Mouse (Mus musculus) kidney, postnatal 36 days (tissue): ENCODE data around the gene Slc9b1.
A peak's percentile ranks its signal among the peaks of the same experiment; 100 is the strongest.

Experiments
- DNase-seq, 2 experiments: peaks; one replicate each; pipeline ENCODE4 v3.0.0; 2021 to 2022; ENCODE audit warnings: mixed read lengths in 2 of 2

The Slc9b1 gene

DNA sequence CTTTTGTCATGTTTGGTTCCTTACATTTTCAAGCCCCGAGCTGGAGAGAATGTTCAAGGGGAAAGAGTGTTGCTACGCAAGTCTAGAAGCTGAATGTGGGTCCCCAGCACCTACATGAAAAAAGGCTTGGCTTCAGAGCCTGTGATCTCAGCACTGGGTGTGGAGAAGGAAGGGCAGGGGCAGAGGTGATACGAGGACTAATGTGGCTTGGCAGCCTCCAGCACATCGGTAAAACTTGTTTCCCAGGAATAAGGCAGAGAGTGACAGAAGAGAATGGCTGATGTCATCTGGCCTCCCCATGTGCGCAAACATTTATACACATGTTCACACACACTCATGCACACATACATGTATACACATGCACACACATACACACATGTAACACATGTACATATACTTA is 47.3 kb downstream of the Slc9b1 start:
- peak; percentile 27 to 29 for DNase-seq

DNA sequence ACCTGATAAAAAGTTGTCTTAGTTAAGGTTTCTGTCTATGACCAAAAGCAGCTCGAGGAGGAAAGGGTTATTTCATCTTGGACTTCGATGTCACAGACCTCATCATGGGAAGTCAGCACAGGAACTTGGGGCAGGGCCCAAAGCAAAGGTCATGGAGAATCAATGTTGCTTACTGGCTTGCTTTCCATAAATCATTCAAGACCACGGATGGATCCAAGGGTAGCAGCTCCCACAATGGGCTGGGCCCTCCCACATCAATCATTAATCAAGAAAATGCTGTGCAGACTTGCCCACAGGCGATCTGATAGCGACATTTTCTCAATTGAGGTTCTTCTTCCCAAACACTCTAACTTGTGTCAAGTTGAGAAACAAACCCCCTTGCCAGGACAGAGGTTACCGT is 48.3 kb downstream of the Slc9b1 start:
- DNase-seq = peak; percentile 73 to 75

DNA sequence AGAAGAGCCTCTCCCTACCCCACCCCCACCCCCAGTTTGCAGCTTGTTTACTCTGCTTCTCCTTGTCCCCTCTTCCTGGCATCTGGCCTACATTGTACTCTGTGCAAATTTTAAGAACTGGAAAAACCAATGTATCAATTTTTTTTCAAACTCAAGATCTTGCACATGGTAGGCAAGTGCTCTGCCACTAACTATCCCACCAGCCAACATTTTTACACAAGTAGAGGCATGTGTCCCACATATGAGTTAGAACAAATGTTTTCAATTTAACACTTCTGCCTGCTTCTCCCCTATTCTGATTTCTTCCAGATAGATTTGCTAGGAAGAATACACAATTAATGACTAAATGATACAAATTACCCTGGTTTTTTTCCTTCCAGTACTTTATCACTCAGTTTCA is 49.3 kb downstream of the Slc9b1 start:
- no peak for DNase-seq

DNA sequence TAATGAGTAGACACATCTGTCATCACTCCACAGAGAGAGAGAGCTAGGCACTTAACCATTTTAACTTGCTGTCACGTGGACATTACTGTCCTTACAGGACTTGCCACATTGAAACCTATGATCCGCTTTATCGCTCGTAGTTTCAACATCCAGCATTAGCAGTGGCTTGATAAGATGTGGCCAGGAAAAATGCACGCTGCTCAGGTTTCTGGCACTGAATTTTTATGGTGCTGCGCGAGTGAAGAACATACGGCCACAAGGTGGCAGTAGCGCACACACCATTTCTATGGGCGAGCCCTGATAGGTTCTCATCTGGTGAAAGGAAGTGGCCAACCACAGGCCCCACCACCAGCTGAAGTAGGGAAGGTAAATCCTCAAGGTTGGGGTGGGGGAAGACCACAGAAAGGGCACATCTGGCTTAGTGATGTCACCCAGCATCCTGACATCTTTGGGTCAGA is 54.4 kb downstream of the Slc9b1 start:
- peak; percentile 87 to 96 for DNase-seq

DNA sequence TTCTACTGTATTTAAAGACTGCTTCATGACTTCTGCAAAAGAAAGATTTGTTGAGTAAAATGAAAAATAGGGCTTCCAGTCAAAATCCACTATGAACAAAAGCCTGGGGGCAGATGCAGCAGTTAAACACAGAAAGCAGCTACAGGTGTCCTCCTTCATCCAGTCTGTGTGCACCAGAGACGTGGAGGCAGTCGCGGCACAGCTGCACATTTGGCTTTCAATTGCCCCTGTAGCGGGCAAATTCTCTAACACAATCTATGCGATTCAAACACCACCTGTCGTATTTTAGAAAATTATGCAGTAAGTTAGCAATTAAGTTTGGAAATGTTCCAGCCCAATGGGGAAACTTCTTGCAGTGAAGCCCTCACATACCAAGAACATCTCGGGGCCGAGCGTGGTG is 55.4 kb downstream of the Slc9b1 start:
- DNase-seq = no peak

DNA sequence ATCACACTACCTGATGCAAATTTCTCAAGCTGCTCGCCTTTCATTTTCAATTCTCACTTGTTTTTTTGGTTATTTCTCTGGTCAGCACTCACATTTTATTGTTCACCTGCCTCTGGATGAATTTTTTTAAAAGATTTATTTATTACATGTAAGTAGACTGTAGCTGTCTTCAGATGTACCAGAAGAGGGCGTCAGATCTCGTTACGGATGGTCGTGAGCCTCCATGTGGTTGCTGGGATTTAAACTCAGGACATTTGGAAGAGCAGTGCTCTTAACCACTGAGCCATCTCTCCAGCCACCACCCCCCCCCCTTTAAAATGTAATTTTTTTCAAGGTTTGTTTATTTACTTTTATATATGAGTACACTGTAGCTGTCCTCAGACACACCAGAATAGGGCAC is 56.0 kb downstream of the Slc9b1 start:
- DNase-seq = no peak

DNA sequence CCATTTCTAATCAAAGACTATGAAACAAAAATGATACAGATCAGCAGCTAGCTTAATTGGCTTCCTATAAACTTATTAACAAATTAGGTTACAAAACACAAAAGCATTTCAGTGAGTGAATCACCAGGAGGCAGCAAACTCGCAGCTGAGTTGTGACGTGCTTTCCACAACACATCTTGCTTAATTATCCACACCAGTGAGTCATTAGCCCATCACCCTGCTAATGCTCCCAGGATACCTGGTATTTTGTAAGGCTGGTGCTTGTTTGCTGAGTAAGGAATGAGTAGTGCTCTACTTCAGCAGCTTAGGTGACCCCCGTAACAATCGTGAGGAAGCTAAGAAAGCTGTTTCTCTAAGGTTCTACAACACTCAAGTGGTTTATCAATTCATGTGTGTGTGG is 56.8 kb downstream of the Slc9b1 start:
- no peak for DNase-seq

DNA sequence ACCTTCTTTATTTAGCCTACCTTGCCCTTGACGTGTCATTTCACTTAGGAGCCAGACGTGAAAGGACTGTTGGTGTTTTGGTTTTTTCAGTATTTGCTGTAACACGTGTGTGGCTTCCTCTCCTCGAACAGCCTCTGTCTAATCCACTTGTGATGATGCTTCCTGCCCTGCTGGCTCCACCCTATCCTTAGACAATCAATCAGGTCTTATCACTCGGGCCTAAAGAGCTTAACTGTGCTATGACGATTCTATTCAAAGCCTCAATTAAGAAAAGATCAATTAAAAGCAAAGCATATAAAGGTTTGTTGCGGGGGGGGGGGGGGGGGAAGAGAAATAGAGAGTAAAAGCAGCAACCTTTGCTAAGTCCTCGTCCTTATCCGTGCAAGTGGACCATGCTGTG is 59.5 kb downstream of the Slc9b1 start:
- no peak for DNase-seq

DNA sequence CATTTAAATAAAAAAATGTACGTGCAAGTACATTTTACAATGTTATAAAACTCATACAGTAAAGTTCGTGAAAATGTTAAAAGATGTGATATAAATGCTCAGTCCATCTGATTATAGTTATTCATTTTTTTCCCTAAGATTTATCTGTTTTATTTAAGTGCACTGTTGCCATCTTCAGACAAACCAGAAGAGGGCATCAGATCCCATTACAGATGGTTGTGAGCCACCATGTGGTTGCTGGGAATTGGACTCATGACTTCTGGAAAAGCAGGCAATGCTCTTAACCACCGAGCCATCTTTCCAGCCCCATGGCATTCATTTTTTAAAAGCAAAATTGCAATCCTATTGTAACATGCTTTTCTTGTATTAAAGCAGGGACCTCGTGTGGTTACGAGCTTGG is 61.4 kb downstream of the Slc9b1 start:
- DNase-seq = no peak

DNA sequence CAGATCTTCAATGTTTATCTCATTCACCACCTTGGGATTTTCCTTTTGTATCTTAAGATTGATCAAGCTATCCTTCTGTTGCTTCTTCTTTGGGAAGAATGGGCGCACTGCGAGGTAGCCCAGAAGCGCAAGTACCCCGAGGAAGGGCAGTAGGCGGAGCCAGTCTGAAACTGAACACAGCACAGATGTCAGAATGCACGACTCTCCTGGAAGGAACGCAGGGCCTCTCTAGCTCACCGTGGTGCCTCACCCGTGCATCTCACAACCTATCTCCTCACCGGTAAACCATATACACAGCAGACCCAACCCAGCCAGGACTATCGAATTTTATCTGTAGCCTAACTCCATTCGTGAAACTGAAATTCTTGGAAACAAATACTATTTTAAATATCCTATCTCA is 63.2 kb downstream of the Slc9b1 start:
- no peak for DNase-seq

DNA sequence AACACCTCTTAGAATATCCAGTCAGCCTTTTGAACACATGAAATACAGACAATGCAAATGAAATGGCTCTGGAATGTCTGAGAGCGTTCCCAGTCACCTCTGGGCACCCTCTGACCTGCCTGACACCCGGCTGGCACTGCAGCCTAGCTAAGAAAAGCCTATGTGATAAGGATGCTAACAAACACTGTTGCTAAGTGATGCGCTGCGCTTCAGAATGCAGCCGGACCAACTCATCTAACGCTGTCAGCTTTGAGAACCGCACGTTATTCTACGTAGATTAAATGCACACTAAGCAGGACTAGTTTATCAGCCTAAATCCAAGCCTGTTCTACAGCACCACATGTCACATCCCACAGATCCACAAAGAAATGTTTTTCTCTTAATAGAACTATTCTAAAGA is 64.0 kb downstream of the Slc9b1 start:
- no peak for DNase-seq

DNA sequence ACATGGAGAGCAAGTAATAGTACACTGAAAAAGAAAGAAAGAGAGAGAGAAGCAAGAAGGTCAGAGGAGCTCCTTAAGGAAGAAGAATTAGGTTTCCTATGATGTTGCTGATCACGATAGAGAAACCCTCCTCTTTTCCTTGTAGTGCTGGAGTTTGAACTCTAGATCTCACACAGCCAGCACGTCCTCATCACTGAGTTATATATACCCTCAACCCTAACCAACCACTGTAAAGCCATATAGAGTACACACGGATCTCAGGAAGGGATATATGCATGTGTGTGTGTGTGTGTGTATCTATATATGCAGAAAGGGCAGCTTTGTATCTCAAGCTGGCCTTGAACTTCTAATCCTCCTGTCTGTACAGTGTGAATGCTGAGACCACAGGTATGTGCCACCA is 69.4 kb downstream of the Slc9b1 start:
- DNase-seq = no peak

DNA sequence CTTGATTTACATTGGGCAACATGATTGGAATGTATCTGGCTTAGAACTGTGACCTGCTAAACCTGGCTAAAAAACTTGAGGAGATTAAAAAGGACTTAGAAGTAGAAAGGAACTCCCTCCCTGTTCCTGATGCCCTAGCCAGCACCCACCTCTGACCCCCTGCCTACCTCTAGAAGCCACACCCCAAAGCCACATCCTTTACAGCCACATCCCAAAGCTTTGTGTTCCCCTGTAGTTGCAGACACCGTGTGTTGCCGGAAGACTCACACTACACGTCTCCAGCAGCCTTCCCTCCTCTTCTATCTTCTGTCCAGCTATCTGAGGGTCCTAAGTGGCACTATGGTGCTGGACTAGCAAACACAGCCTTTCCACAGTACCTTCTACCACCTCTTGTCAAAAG is 70.0 kb downstream of the Slc9b1 start:
- DNase-seq = no peak

DNA sequence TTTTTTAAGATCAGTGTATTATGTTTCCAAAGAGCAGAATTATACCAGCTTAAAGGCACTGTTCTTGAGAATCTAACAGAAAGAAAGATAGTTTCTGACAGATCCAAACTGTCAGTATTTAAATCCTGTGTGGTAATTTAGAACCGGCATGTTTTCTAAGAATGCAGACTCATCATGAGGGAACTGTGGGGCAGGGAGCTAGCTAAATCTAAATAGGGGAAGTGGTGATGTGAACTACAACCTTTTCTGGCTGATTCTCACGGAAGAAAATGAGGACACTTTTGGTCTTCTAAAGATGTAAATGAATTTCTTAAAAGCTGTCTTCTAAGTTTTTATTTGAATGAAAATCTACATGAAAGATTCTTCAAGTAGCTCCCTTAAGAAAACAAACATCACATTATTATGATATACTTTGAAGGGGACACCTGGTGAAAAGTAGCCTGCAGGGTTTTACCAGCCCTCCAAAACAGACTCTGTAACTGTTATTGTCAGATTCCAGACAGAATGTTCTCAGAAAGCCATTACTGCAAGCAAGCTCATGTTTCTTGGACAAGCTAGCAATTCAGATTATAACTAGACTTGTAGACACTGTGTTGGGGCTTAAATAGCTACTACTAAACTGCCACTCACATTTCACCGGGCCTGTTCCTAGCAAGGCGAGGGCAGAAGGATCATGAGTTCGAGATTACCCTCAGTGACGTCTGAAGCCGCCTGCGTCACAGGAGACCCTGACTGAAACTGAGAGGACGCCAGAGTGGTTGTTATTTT is 72.9 kb downstream of the Slc9b1 start:
- DNase-seq = no peak

DNA sequence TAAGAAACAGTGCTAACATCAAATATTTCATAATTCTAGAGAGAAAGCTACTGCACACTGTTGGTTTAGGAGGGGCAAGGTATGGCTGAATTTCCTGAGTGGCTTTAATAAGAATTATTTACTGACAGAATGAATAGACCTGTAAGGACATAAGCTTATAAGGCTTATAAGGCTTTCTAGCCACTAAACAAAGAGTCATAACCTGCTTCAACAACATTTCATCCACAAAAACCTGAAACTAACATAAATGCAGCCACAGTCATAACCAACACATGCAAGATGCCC is 73.4 kb downstream of the Slc9b1 start:
- no peak for DNase-seq

DNA sequence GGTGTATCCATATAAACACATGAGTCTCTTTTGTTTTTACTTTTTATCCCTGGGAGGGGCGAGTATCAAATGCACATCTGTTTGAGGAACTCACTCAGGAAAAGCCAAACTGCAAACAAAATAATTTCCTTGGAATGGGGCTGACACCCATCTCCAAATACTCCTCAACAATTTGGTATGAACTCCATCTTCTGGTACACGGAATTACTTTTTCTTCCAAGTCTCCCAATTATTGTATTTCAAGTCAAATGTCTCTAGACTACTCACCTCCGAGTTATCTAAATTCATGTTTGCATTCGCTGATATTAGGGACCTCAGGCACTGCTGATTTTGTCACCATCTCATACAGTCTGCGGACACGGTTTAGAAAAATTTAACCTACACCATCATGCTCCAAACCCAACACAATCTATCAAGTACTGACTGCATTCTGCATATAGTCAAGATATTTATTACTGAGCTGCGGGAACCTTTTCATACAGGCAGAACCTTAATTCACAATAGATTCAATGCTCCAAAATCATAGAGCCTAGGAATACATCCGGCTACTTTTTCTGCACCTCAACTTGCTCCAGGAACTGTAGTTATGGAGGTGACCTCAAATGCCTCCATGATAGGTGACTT is 74.5 kb downstream of the Slc9b1 start:
- no peak for DNase-seq

DNA sequence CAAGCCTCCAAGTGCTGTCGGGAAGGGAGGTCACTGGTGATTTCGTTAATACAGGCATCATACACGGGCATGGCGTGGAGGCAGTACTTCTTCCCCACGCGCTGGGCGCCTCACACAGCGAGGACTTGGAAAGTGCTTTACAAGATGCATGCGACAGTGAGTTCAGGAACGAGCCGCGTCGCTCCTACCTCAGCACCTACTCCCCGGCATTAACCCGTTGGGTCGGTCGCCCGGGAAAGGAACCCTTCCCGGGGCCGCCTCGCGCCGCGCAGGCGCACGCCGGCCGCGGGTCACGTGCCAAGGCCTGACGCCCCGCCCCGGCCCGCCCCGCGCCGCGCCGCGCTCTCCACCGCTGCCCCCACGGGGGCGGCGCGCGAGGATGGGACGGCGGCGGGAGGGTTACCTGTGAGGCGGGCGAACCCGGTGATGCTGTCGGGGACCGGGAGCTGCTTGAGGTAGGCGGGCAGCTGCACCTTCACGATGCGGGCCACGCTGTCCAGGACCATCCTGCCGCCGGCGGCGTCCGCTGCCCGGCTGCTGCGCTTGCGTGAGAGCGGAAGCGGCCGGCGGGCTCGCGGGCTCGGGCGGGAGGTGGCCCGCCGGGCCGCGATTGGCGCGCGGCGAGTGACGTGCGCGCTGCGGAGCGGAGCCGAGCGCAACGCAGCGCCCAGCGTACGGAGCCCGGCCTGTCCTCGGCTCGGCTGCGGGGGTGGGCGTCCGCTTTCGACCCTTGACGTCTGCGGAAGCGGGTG is 75.2 kb downstream of the Slc9b1 start:
- peak; percentile 79 to 91 for DNase-seq

DNA sequence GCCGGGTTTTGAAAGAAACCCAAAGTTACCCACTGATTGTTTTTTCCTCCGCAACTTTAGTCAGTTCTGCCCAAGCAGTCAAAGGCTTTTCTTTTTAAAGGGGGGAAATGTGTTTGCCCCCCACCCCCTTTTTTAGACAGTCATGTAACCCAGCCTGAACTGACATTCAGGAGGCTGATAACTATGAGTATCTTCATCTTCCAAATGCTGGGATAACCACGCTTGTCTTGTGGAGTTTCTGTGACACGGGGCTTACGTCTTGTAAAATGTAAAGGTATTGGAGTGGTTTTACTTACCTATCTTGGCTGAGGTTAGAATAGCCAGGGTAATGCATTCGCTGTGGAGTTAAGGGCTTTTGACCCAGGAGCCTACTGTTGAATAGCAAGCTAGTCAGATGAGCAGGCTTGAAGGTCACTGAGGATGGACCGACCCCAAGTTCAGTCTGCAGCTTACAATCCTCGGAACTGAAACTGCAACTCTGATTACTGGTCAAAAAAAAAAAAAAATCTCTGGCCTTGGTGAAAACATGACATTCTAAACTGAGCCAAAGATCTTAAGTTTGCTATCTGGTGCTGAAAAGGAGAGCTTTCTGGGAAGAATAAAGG is 75.9 kb downstream of the Slc9b1 start, which contains the start of gene Cisd2:
TSS of gene Cisd2 (minus strand) at position 318 of the 605 bp plus-strand sequence.
- DNase-seq = peak; percentile 50 to 62

DNA sequence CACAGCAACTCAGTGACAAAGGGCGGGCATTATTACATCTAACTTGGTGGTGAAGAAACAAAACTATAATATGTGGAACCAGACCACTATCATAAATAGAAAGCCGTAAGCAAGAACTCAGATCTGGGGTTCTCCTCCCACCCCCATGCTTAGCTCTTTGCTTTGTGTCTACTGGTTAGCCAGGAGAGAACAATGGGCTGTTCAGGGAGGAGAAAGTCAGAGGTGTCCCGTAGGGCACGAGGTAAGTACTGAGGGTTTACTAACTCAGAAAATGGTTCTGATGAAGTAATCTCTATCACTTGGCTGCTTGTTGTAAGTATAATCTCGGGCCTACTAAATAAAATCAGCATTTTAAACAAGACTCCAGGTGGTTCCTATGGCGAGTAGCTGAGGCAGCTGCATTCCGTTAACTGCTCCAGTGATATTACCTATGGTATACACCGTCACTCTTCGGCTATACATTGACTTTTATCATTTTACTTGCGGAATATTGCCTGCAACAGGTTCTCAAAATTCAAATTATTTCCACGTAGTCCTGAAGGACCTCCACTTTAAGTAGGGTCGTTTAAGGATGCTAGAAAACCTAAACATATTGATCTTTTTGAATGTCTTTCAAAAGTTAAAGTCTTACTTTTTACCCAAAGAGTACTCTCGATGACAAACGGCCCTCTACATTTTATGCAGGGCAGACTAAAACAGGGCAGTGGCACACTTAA is 89.2 kb downstream of the Slc9b1 start:
- no peak for DNase-seq

DNA sequence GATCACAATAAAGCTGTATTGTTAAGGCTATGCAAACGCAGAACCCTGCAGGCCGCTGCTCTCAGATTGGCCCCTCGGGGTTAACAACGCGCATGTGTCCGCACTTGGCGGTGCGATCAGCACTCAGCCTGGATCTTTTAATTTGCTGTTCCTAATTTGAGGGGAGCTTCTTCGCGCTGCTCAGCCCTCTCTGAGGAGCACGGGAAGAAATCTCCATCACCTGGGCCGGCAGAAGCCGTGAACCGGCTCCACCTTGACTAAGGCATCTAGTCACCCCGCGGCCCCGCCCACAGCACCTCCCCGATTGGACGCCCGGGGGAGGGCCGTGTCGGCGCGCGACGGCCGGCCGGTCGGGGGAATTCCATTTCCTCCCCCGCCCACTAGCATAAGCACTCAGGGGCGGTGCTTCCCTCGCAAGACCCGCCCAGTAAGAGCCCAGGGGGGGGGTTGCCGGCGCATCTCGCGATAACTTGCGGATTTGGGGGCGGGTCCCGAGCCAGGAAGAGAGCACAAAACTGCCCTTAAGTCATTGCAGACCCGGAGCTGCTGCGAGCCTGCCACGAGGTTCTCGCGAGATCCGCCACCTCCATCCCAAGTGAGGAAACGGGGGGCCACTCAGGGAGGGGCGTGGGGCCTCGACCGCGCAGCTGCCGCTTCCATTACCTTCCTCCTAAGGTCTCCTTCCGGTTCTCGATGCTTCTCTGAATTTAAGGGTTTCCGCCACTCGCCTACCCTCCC is 90.1 kb downstream of the Slc9b1 start, which contains the start of gene Ube2d3:
TSS of gene Ube2d3 (plus strand) at position 392 of the 738 bp plus-strand sequence.
- DNase-seq = peak; percentile 99

DNA sequence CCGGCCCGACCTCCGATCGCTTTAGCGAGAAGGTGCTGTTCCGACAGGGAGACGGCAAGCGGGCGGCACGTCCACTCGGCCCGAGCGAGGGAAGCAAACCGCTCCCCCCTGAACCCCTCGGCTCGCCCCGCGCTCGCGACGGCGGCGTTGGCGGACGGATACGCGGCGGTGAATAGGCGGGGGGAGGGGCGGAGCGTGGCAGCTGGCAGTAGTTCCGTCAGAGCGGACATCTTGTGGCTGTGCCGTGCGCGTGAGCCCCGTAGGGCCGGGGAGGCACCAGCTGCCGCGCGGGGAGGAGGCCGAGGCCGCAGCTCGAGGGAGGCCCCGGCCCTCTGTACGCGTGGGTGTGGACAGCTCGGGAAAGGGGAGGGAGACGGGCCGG is 90.7 kb downstream of the Slc9b1 start:
- DNase-seq = peak; percentile 91 to 95

DNA sequence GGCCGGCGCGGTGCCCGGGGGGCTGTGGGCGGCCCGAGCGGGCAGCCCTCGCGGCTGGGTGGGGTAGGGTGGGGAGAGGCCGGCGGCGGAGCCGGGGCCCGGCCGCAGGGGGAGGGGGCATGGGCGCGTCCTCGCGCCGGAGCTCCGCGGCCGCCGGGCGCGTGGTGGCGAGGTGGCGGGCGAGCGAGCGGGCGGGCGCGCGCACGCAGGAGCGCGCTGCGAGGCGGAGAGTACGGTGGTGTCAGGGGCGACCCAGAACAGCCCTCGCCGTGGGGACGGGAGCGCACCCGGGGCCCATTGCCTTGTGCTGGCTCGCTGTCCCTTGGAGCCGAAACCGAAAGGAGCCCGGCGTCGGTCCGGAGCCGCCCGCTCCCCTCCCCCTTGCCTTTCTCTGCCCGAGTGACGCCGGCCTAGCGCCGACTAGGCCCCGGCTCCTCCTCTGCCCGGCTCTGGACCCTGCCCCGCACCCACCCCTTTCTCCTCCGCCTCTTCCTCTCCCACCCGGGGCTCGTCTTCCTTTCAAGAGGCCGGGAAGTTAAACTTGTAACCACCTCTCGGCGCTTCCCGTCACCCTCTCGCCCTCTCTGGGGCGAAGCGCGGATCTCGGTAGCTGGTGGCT is 91.2 kb downstream of the Slc9b1 start:
- peak; percentile 93 to 94 for DNase-seq
